Mouse (Mus musculus): ENCODE measurements at regions not wholly inside any gene's neighbourhood (a gene's known extent, or its start where the extent isn't known, plus 50 kb on each side); places are given as distances from the start of the nearest gene placed in this dataset.

DNA sequence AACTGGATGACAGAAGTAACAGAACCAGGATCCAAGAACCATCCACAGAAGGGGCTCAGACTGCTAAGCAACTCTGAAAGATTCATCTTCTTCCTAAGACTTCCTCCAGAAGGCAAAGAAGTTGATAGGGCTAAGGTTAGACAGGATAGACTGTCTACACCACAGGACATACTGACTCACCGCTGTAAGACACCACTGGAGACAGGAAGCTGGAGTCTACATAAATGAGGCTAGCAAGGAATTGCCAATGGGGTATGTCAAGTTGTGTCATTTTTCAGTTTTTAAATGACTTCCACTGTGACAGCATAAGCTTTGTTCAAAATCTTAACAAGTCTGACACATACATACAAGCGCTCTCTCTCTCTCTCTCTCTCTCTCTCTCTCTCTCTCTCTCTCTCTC lies 645.4 kb upstream of the Gm10131 start:
- TF ChIP-seq CEBPB (IDR thresholded peaks at IDR 0.05; ENCODE audit: low read depth) (no peak), CTCF (IDR thresholded peaks at IDR 0.05; ENCODE audit: control insufficient read depth, insufficient read depth, insufficient read length) (no peak), MYOG (IDR thresholded peaks at IDR 0.05; ENCODE audit: control insufficient read depth, extremely low read depth, insufficient read length) (no peak), MAX (IDR thresholded peaks at IDR 0.05) (no peak), MYOD1 (IDR thresholded peaks at IDR 0.05; ENCODE audit: control insufficient read depth, insufficient read length, low read depth) (no peak)

All from C2C12 (cell line).